Mouse (Mus musculus): ENCODE data around the gene Trim33. TPM values are rescaled to one million over a fixed set of nuclear protein-coding genes. Genes with fewer than 3 reads are reported as not detected.

Gene Trim33
- polyA plus RNA-seq (2012; rRNA removed), result 6.4 and 7.9 TPM in 2 replicates

GRCm38 (mm10) chr3:103279182-103280149, at the start of gene Trim33:
Gene Trim33 (plus strand): TSS chr3:103279293.

Other genes starting within 250 kb of the Trim33 start
- 20.7 and 24.7 TPM in 2 replicates for gene Nras, start 221.0 kb upstream of the Trim33 start, polyA plus RNA-seq (2012; rRNA removed)
- gene Ampd1, start 205.3 kb upstream of the Trim33 start, polyA plus RNA-seq (2012; rRNA removed), result 0.12 and 0.61 TPM in 2 replicates
- 6.3 and 8.5 TPM in 2 replicates for gene Dennd2c, start 176.7 kb upstream of the Trim33 start, polyA plus RNA-seq (2012; rRNA removed)
- 106 and 117 TPM in 2 replicates for gene Bcas2, start 107.6 kb upstream of the Trim33 start, polyA plus RNA-seq (2012; rRNA removed)